Mouse (Mus musculus) intestine, embryonic 14.5 days (tissue): ENCODE data around the gene Crygn. TPM values are rescaled to one million over a fixed set of nuclear protein-coding genes. Genes with fewer than 3 reads are reported as not detected.
"Not testable (repeated sequence)": the region's sequence is repeated elsewhere in the genome, so short reads cannot be mapped to it uniquely, and the experiment has no call there.

Experiments
- ATAC-seq: fragments of 200-750 bp; cut with Nextera tagmentation; replicated peaks from 2 replicates; pipeline ENCODE4 v1.8.0; 2017; ENCODE audit warnings: low read depth, moderate number of reproducible peaks, moderate TSS enrichment, moderate library complexity; ENCODE audit not compliant: low FRiP score, low TSS enrichment
- DNase-seq: peaks from one replicate; pipeline ENCODE4 v3.0.0-alpha.2; 2018; ENCODE audit warnings: low spot score
- H3K27ac ChIP-seq: fragments of 300-500 bp; sonication (generic); 2 replicates; pipeline ENCODE4 v1.5.1; 2014; ENCODE audit warnings: low read depth, mild to moderate bottlenecking, control low read depth
- H3K27me3 ChIP-seq: fragments of 300-500 bp; sonication (generic); replicated peaks from 2 replicates; pipeline ENCODE4 v1.6.1; 2014; ENCODE audit warnings: low read length, control low read depth; ENCODE audit not compliant: control insufficient read depth, insufficient read depth
- H3K36me3 ChIP-seq: fragments of 300-500 bp; sonication (generic); 2 replicates; pipeline ENCODE4 v1.6.1; 2014; ENCODE audit warnings: low read length, control low read depth; ENCODE audit not compliant: control insufficient read depth, insufficient read depth
- H3K4me1 ChIP-seq: fragments of 300-500 bp; sonication (generic); replicated peaks from 2 replicates; pipeline ENCODE4 v1.6.1; 2014; ENCODE audit warnings: low read length, control low read depth, mixed read lengths; ENCODE audit not compliant: control insufficient read depth, insufficient read depth
- H3K4me2 ChIP-seq: fragments of 300-500 bp; sonication (generic); 2 replicates; pipeline ENCODE4 v1.6.1; 2014; ENCODE audit warnings: low read length
- H3K4me3 ChIP-seq: fragments of 300-500 bp; sonication (generic); 2 replicates; pipeline ENCODE4 v1.5.1; 2014; ENCODE audit warnings: low read depth, low read length, control low read depth, mixed read lengths
- H3K9ac ChIP-seq: fragments of 300-500 bp; sonication (generic); 2 replicates; pipeline ENCODE4 v1.6.1; 2014; ENCODE audit warnings: mild to moderate bottlenecking, low read length
- H3K9me3 ChIP-seq: fragments of 300-500 bp; sonication (generic); 2 replicates; pipeline ENCODE4 v1.6.1; 2016; ENCODE audit warnings: low read length, control low read depth; ENCODE audit not compliant: control insufficient read depth
- WGBS: fragments of 180-500 bp; shearing (Covaris S2); extraction: QIAGEN DNeasy Blood & Tissue Kit; methylation state at CpG from one replicate; pipeline ENCODE4 v1.1.7; 2014; 5-methylcytosine and 5-hydroxymethylcytosine counted together
- polyA plus RNA-seq: library from polyadenylated mRNA; unstranded; fragments of >200 nt; fragmentation: Nextera tagmentation; extraction: Ambion mirVana; gene quantifications from 2 replicates; pipeline ENCODE4 v1.2.1, GENCODE M21; 2014

Crygn gene
- polyA plus RNA-seq, 1 experiment from 2014 or later = 2.3 TPM

- Histone ChIP-seq H3K9me3 (0 out of 2 replicates have a peak, but pooled peaks cover 2% of the 10 kb centered on the region), H3K27me3 (0 out of 2 replicates have a peak, but pooled peaks cover 3% of the 10 kb centered on the region), H3K4me2 (no peak overlapping the region), H3K27ac (no peak overlapping the region), H3K4me1 (0 out of 2 replicates have a peak, but pooled peaks cover 7% of the 10 kb centered on the region), H3K36me3 (no peaks in the 10 kb centered on the region), H3K4me3 (no peak overlapping the region), H3K9ac (no peak overlapping the region)
- DNase-seq = no peak
- 24% methylated on average over 5 of the region's 5 CpGs for WGBS
- no peak for ATAC-seq
Observed at GRCm38 (mm10) chr5:24781048-24781447, 23.2 kb upstream of the Crygn start.

DNA sequence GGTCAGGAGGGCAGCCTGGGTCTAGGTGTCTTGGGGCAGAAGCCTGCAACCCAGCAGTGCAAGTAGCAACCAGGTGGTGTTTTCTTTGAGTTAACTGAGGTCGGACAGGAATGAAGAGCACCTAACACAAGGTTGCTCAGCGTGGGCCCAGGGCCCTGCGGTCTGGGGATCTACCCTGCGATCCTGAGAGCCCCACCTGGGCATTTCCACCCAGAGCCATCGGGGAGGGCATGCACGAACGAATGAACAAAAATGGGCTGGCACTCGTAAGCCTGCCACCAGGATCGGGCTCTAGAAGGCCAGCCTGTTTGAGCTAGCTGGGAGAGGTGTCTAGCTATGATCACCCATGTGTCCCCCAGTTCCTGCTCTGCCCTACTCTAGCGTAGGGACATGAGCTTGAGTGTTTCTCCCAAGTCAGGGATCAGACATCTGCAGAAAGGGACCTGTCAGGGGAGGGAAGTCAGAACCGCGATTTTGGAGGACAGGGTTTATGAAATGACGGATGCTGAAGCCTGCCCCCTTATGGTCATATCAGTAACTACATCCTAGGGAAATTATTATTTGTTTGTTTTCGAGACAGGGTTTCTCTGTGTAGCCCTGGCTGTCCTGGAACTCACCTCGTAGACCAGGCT is 22.2 kb upstream of the Crygn start:
- no peak for DNase-seq
- ATAC-seq = 0 out of 2 replicates have a peak, but pooled peaks have one; percentile 19
- Histone ChIP-seq H3K9ac (no peak overlapping the region), H3K4me1 (0 out of 2 replicates have a peak, but pooled peaks cover 7% of the 10 kb centered on the region), H3K27ac (no peak overlapping the region), H3K36me3 (no peaks in the 10 kb centered on the region), H3K27me3 (0 out of 2 replicates have a peak, but pooled peaks cover 3% of the 10 kb centered on the region), H3K4me3 (no peak overlapping the region), H3K9me3 (no peaks in the 10 kb centered on the region), H3K4me2 (no peak overlapping the region)
- WGBS = 51% methylated on average over 15 of the region's 15 CpGs

- DNase-seq (no peak), ATAC-seq (no peak)
- Histone ChIP-seq H3K4me2 (no peak overlapping the region), H3K9ac (no peak overlapping the region), H3K36me3 (no peaks in the 10 kb centered on the region), H3K27ac (no peak overlapping the region), H3K9me3 (no peaks in the 10 kb centered on the region), H3K4me3 (no peak overlapping the region), H3K4me1 (0 out of 2 replicates have a peak, but pooled peaks cover 7% of the 10 kb centered on the region), H3K27me3 (0 out of 2 replicates have a peak, but pooled peaks cover 3% of the 10 kb centered on the region)
Observed at GRCm38 (mm10) chr5:24779321-24779720, 21.5 kb upstream of the Crygn start.

- no peak overlapping the region for H3K9ac ChIP-seq
- H3K36me3 ChIP-seq = no peaks in the 10 kb centered on the region
- H3K27me3 ChIP-seq = 0 out of 2 replicates have a peak, but pooled peaks cover 3% of the 10 kb centered on the region
- ATAC-seq (no peak), DNase-seq (no peak)
- no peak overlapping the region for H3K27ac ChIP-seq
- H3K4me1 ChIP-seq = 0 out of 2 replicates have a peak, but pooled peaks cover 7% of the 10 kb centered on the region
- 0 out of 2 replicates have a peak overlapping the region, but pooled peaks have one; percentile 11 for H3K4me2 ChIP-seq
- H3K4me3 ChIP-seq = no peak overlapping the region
- H3K9me3 ChIP-seq = no peaks in the 10 kb centered on the region
- WGBS = 49% methylated on average over 13 of the region's 13 CpGs
Observed at GRCm38 (mm10) chr5:24778843-24779140, 21.0 kb upstream of the Crygn start.

- Histone ChIP-seq H3K27ac (no peak overlapping the region), H3K4me2 (0 out of 2 replicates have a peak overlapping the region, but pooled peaks have one; percentile 11), H3K9ac (no peak overlapping the region)
Observed at GRCm38 (mm10) chr5:24778082-24778842, 20.5 kb upstream of the Crygn start.

DNA sequence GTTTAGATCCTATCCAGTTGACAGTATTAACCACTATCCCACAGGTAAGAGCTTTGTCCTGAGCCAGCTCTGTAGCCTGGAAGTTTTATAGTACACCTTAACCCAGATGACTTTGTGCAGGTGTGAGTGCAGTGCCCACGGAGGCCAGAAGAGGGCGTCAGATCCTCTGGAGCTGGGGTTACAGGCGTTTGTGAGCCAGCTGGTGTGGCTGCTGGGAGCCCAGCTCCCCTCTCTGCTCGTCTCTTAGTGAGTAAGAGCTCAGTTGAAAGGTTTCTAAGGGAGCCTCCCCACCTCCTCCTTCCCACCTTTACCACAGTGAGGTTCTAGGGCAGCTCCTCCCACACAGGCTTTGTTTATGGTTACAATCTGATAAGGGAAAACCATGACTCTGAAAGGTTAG is 18.9 kb upstream of the Crygn start:
- Histone ChIP-seq H3K27me3 (0 out of 2 replicates have a peak, but pooled peaks cover 3% of the 10 kb centered on the region), H3K4me1 (0 out of 2 replicates have a peak, but pooled peaks cover 7% of the 10 kb centered on the region), H3K4me2 (no peak overlapping the region), H3K9me3 (no peaks in the 10 kb centered on the region), H3K4me3 (no peak overlapping the region), H3K36me3 (no peaks in the 10 kb centered on the region), H3K9ac (no peak overlapping the region), H3K27ac (no peak overlapping the region)
- 64% methylated on average over 4 of the region's 4 CpGs for WGBS
- ATAC-seq (no peak), DNase-seq (no peak)

More at GRCm38 (mm10) chr5:24778082-24778842, 20.5 kb upstream of the Crygn start:
- DNase-seq (no peak), ATAC-seq (no peak)
- H3K9me3 ChIP-seq = no peaks in the 10 kb centered on the region
- H3K4me3 ChIP-seq = no peak overlapping the region
- H3K4me1 ChIP-seq = 0 out of 2 replicates have a peak, but pooled peaks cover 7% of the 10 kb centered on the region
- H3K27me3 ChIP-seq = 0 out of 2 replicates have a peak, but pooled peaks cover 3% of the 10 kb centered on the region
- WGBS = 30% methylated on average over 17 of the region's 17 CpGs
- H3K36me3 ChIP-seq = no peaks in the 10 kb centered on the region

- not testable (repeated sequence) for H3K27me3 ChIP-seq, H3K4me2 ChIP-seq, H3K27ac ChIP-seq, H3K4me1 ChIP-seq, DNase-seq, H3K9me3 ChIP-seq, H3K9ac ChIP-seq, H3K36me3 ChIP-seq, H3K4me3 ChIP-seq, ATAC-seq
- 88% methylated on average over 16 of the region's 16 CpGs for WGBS
Observed at GRCm38 (mm10) chr5:24774549-24774948, 16.7 kb upstream of the Crygn start.

GRCm38 (mm10) chr5:24756931-24757330 is 877 bp downstream of the Crygn start:
- no peak for ATAC-seq
- no peak overlapping the region for H3K4me3 ChIP-seq
- no peak overlapping the region for H3K9ac ChIP-seq
- H3K27me3 ChIP-seq = no peaks in the 10 kb centered on the region
- H3K4me1 ChIP-seq = peaks cover 20% of the 10 kb centered on the region
- no peaks in the 10 kb centered on the region for H3K36me3 ChIP-seq
- no peak overlapping the region for H3K27ac ChIP-seq
- DNase-seq = no peak
- WGBS = 46% methylated on average over 3 of the region's 3 CpGs
- H3K4me2 ChIP-seq = no peak overlapping the region
- H3K9me3 ChIP-seq = no peaks in the 10 kb centered on the region
